ENCODE assay signal across 21 mouse cellular contexts in the genomic region with DNA sequence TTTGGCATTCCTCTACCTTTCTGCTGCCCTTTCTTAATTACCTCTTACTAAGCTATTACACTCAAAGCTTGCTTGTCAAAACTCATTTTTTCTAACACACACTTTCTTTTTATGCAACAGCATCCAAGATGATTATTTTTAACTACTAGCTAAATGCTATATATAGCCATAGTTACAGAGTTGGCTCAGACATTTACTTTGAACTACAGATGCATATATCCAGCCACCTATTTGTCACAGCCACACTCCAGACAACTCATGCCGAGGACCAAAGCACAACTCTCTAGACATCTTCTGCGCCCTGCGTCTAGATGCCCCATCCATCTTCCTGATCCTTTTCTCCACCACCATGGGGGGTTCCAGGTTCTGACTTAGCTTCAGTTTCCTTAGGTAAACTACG. TPM values are rescaled to one million over a fixed set of nuclear protein-coding genes. Genes with fewer than 3 reads are reported as not detected.
DNase-seq lines count a peak whose midpoint lies in the region; ATAC-seq and TF ChIP-seq lines count a peak whose summit lies in the region.
"Had no signal": no experiment of that assay in that cellular context is flagged by ENCODE, and none has a peak within 500 bp of the region (broad histone marks: within the 10 kb centered on the region; RNA-seq: fewer than 3 reads in every experiment).

No protein-coding gene starts in this region.

- 83% methylated on average over 4 of the region's 4 CpGs for WGBS in forebrain, postnatal 0 days
- WGBS in forebrain, embryonic 14.5 days: 91% methylated on average over 4 of the region's 4 CpGs

- H3K4me3 ChIP-seq in forebrain, postnatal 0 days (ENCODE audit: low read depth, low read length): no peak overlapping the region
- no peak overlapping the region for H3K4me3 ChIP-seq in forebrain, embryonic 14.5 days (ENCODE audit: low read depth, low read length)
- no peak overlapping the region for H3K4me3 ChIP-seq in left cerebral cortex, adult 2 months
- H3K4me3 ChIP-seq: embryonic facial prominence, embryonic 10.5 days; embryonic facial prominence, embryonic 12.5 days; forebrain, embryonic 13.5 days had no signal

- H3K9me3 ChIP-seq in forebrain, postnatal 0 days (ENCODE audit: low read length): no peaks in the 10 kb centered on the region
- H3K9me3 ChIP-seq in forebrain, embryonic 14.5 days (replicated peaks; ENCODE audit: control insufficient read depth, low read length): no peaks in the 10 kb centered on the region
- H3K9me3 ChIP-seq: embryonic facial prominence, embryonic 10.5 days; embryonic facial prominence, embryonic 12.5 days; forebrain, embryonic 13.5 days; G1E had no signal

- no peaks in the 10 kb centered on the region; the same call in 1 of the 2 replicates for H3K4me1 ChIP-seq in forebrain, postnatal 0 days (ENCODE audit: insufficient read depth)
- no peaks in the 10 kb centered on the region for H3K4me1 ChIP-seq in forebrain, embryonic 14.5 days (ENCODE audit: control insufficient read depth, insufficient read depth, low read length)
- H3K4me1 ChIP-seq: embryonic facial prominence, embryonic 10.5 days; embryonic facial prominence, embryonic 12.5 days; forebrain, embryonic 13.5 days had no signal

- H3K27me3 ChIP-seq in forebrain, postnatal 0 days (ENCODE audit: insufficient read depth, low read length): no peaks in the 10 kb centered on the region
- no peaks in the 10 kb centered on the region for H3K27me3 ChIP-seq in forebrain, embryonic 14.5 days (replicated peaks; ENCODE audit: control insufficient read depth, insufficient read depth, low read length)
- H3K27me3 ChIP-seq: CH12.LX; embryonic facial prominence, embryonic 12.5 days; forebrain, embryonic 13.5 days had no signal

- H3K9ac ChIP-seq in forebrain, postnatal 0 days: no peak overlapping the region
- H3K9ac ChIP-seq in forebrain, embryonic 14.5 days (ENCODE audit: low read length): no peak overlapping the region
- H3K9ac ChIP-seq: embryonic facial prominence, embryonic 12.5 days; forebrain, embryonic 13.5 days had no signal

- no peak overlapping the region for H3K27ac ChIP-seq in forebrain, postnatal 0 days (ENCODE audit: low read depth, low read length)
- no peak overlapping the region for H3K27ac ChIP-seq in forebrain, embryonic 14.5 days (ENCODE audit: low read depth, low read length)
- H3K27ac ChIP-seq in left cerebral cortex, adult 2 months: no peak overlapping the region
- H3K27ac ChIP-seq: embryonic facial prominence, embryonic 10.5 days; embryonic facial prominence, embryonic 12.5 days; forebrain, embryonic 13.5 days had no signal

- TF ChIP-seq CTCF in forebrain, postnatal 0 days (IDR thresholded peaks at IDR 0.05; ENCODE audit: low read depth): no peak
- no peak for TF ChIP-seq CTCF in left cerebral cortex, adult 2 months (IDR thresholded peaks at IDR 0.05)

- peak; percentile 71 for ATAC-seq in forebrain, postnatal 0 days
- ATAC-seq in forebrain, embryonic 14.5 days: no peak
- ATAC-seq: CD4-positive, CD25-positive, alpha-beta regulatory T cell, adult 4 months; forebrain, embryonic 13.5 days; forebrain, embryonic 16.5 days had no signal

- no peak for DNase-seq in forebrain, postnatal 0 days
- no peak for DNase-seq in forebrain, embryonic 14.5 days (ENCODE audit: low spot score)
- DNase-seq in left cerebral cortex, adult 11 months (ENCODE audit: low spot score): peak; percentile 3
- DNase-seq in left cerebral cortex, adult 2 months (ENCODE audit: extremely low spot score in 1 of 2, low spot score in 2 of 2): no peak
- no peak for DNase-seq in Muller cell, postnatal 12 days (ENCODE audit: inconsistent ontology term)
- DNase-seq: adrenal gland, adult 2 months; adrenal gland, postnatal 10 days; adrenal gland, postnatal 25 days; B cell, adult 2 months; cerebellum, adult 11-12 months; cerebellum, adult 2 months; cerebellum, adult 9-10 months; cerebellum, postnatal 10 days; cerebellum, postnatal 25 days had no signal

- intact Hi-C loops in left cerebral cortex, adult 2 months (cut with DNase I): no loop called here

- H3K4me2 ChIP-seq in forebrain, postnatal 0 days (ENCODE audit: low read depth): no peak overlapping the region
- no peak overlapping the region for H3K4me2 ChIP-seq in forebrain, embryonic 14.5 days (ENCODE audit: low read length)
- H3K4me2 ChIP-seq: embryonic facial prominence, embryonic 12.5 days; forebrain, embryonic 13.5 days had no signal

- H3K36me3 ChIP-seq in forebrain, postnatal 0 days (ENCODE audit: insufficient read depth): no peaks in the 10 kb centered on the region
- no peaks in the 10 kb centered on the region for H3K36me3 ChIP-seq in forebrain, embryonic 14.5 days (ENCODE audit: control insufficient read depth, insufficient read depth, low read length)
- H3K36me3 ChIP-seq: embryonic facial prominence, embryonic 10.5 days; embryonic facial prominence, embryonic 12.5 days; G1E had no signal

RNA-seq across cellular contexts. Expression of a gene that starts 33.2 kb away (rescaled TPM):
- 113 and 118 TPM in 2 replicates for total RNA-seq in forebrain, postnatal 0 days (2014; rRNA removed)
- 55.8 and 67.8 TPM in 2 replicates for polyA plus RNA-seq in forebrain, postnatal 0 days (2015; fragmentation: Nextera tagmentation; extraction: Ambion mirVana)
- polyA plus RNA-seq in forebrain, embryonic 14.5 days (2014; fragmentation: Nextera tagmentation; extraction: Ambion mirVana): 35.1 and 39.9 TPM in 2 replicates
- total RNA-seq in left cerebral cortex, adult 2 months (2021): 100 to 1,000 TPM; 189 to 218 TPM
- total RNA-seq: CH12.LX had no signal
